Mouse (Mus musculus): Measurements from ENCODE around the gene Enpp1.

The Enpp1 gene

DNA sequence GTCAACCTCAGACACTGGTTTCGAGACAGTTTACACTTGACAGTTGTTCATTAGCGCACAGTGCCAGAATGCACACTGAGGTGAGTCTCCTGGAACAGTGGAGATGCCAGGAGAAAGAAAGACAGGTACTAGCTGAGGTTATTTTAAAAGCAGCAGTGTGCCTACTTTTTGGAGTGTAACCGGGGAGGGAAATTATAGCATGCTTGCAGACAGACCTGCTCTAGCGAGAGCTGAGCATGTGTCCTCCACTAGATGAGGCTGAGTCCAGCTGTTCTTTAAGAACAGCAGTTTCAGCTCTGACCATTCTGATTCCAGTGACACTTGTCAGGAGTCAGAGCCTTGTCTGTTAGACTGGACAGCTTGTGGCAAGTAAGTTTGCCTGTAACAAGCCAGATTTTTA is 114.2 kb downstream of the Enpp1 start:
- no peak for DNase-seq (ENCODE audit: low spot score in 2 of 2)

DNA sequence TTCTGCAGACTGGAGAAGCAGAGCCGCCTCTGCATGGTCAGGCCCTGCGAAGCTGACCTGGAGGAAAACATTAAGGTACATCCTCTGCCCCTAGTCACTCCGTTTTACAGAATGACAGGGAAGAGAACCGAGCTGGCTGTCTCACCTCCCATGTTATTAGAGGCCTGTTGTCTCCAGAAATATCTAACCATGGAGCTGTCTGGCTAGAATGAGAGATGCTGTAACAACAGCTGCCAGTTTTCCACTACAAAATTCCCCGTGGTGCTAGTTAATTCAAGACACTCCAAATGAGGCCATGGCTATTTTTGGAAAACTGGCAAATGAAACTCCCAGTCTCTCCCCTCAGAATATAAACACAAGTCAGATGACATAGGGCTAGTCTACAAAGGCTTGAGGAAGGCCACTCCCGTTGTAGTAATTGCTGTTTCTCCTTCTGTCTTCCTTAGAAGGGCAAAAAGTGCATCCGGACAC is 115.1 kb downstream of the Enpp1 start:
- DNase-seq (ENCODE audit: low spot score in 2 of 2): no peak

DNA sequence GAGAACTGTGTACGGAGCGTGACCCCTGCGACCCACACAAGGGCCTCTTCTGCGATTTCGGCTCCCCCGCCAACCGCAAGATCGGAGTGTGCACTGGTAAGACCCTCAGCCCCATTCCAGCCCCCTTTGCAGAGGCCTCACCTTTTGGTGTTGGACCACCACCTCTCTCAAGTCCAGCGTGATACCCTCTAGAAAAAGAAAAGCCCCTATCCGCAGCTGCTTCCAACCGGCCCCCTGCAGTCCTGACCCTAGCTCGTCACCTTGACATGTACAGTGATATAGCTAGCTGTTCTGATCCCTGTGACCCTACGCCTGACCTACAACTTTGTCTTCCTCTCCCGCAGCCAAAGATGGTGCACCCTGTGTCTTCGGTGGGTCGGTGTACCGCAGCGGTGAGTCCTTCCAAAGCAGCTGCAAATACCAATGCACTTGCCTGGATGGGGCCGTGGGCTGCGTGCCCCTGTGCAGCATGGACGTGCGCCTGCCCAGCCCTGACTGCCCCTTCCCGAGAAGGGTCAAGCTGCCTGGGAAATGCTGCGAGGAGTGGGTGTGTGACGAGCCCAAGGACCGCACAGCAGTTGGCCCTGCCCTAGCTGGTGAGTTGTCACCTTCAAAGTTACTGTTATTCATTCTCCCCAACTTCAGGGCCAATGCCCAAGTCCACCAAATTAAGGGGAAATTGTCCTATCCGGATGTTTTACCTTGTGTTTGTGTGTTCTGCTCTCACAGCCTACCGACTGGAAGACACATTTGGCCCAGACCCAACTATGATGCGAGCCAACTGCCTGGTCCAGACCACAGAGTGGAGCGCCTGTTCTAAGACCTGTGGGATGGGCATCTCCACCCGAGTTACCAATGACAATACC is 115.7 kb downstream of the Enpp1 start:
- peak in 1 of 2 experiments; percentile 9 for DNase-seq (ENCODE audit: low spot score in 2 of 2)

DNA sequence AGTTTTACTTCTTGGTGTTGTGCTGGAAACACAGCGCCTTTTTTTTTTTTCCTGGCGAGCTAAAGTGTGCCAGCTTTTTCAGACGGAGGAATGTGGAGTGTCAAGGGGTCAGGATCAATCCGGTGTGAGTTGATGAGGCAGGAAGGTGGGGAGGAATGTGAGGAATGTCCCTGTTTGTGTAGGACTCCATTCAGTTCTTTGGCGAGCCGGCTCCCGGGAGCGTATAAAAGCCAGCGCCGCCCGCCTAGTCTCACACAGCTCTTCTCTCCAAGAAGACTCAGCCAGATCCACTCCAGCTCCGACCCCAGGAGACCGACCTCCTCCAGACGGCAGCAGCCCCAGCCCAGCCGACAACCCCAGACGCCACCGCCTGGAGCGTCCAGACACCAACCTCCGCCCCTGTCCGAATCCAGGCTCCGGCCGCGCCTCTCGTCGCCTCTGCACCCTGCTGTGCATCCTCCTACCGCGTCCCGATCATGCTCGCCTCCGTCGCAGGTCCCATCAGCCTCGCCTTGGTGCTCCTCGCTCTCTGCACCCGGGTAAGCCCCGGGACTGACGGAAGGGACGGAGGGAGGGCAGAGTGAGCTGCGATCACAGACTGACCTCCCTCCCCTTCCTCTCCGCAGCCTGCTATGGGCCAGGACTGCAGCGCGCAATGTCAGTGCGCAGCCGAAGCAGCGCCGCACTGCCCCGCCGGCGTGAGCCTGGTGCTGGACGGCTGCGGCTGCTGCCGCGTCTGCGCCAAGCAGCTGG is 116.5 kb downstream of the Enpp1 start, which contains the start of gene Ccn2:
Gene Ccn2 (plus strand): TSS at position 193 of the 753 bp plus-strand sequence.
- peak; percentile 38 to 48 for DNase-seq (ENCODE audit: low spot score in 2 of 2)

DNA sequence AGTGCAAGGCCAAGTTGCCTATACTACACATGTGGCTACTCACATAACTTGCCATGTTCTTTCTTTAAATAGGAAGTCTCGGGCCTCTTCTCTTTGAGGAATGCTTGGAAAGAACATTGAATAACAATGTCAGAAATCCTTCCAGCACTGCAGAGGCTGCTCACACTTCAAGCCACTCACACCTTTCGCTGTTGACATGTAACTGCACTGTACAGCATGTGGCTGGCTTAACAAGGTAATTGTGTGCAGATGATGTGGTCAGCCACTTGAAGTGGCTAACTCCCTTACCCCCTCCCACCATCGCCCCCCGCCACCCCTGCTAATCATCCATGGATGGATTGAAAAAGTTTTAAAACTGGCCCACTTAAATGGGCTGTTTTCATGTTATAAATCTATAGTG is 118.4 kb downstream of the Enpp1 start:
- DNase-seq (ENCODE audit: low spot score in 2 of 2): no peak

DNA sequence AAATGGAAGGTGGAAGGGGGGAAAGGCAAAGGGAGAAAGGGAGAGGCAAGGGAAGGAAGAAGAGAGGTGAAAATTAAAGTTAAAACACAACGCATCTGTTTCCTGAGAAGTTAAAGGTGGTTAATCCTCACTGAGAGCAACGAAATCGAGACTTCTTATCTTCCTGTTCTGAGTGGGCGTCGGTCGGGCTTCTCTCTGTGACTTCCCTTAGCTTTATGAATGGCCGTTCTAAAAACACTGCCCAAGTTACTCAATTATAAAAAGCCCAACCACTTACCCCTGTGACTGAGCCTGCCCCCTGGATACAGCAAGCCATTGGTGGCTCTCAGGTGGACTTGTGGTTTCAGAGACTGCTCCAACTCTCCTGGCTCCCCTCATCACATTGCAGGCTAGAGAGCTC is 119.0 kb downstream of the Enpp1 start:
- no peak for DNase-seq (ENCODE audit: low spot score in 2 of 2)

DNA sequence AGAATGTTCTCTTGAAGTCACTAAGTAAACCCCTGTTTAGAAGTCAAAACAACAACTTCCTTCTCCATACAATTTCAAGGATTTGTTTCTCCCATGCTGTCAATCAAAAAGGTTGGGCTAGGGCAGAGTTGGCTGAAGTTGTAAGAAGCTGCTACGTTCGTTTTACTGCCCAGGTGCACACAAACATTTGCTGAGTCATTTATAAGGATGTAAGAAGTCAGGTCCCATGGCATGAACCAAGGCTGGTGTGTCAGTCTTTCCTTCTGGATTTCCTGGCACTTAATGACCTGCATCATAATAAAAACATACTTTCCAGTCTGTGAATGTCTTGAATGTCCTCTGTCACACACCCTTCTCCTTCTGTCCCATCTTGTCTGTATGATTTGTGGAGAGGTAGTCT is 119.6 kb downstream of the Enpp1 start:
- no peak for DNase-seq (ENCODE audit: low spot score in 2 of 2)

DNA sequence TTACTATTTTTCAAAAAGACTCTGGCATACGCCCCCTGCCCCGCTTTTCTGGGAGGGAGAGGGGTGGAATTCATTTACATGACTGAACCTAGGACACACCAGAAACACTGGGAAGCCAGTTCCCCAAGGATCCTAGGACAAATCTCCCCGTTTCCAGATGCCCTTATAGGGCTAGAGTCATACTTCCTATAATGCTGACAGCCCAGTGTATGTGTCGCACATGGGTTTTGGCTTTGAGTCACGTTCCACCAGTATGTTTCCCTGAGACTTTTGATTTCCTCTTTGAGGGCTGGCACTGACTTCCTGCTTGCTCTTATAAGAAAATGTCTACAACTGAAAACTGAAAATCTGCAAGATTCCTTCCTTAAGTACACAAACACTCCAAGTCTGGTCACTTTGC is 120.2 kb downstream of the Enpp1 start:
- DNase-seq (ENCODE audit: low spot score in 2 of 2): no peak

DNA sequence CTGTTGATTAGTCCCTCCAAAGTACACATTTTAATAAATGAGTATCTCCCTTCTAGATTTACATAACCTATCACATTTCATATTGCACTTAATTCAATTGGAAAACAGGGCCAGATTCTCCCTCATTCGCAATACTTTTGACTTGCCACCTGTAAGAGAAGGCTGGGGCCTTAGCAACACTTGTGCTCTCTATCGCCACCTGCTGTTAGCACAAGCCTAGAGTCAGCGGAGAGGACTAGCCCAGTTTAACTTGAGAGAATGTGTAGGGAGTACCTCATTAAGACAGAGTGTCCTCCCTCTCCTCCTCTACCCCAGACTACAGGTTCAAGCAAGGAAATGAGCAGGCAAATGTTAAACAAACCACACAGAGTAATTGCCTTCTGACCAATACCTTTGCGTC is 120.8 kb downstream of the Enpp1 start:
- peak; percentile 86 to 92 for DNase-seq (ENCODE audit: low spot score in 2 of 2)

DNA sequence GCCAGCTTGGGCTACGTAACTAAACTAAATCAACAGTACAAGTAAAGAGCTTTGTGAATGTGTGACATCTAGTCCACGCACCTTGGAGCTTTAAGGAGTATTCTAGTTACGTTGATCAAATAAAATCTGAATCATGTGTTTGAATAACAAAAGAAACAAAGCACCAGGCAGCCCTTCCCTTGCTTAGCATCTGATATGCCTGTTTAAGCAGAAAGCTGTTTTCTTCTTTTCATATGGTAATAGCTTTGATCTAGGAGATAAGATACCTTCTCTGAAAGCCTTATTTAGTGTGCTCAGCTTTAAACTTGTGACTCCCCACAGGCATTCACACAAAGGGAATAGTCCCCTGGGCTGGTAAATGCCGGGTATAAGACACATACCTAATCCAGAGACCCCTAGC is 121.4 kb downstream of the Enpp1 start:
- DNase-seq (ENCODE audit: low spot score in 2 of 2): no peak

DNA sequence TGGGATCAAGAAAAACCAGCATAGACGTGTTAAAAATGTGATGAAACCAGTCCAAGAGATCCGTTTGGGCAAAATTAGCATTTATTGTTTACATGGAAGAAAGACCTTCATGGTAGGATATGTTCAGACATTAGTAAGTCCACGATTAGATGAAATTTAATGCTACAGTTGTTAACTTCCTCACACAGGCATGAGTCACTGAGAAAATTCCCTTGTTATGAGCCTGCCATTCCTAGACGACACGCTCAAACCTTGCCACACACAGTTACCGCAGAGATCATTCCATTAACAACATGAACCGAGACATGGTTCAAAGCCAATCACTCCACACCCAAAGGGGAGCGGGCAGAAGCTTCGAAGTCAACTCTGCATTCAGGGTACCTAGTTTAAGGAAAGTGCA is 122.7 kb downstream of the Enpp1 start:
- DNase-seq (ENCODE audit: low spot score in 2 of 2): no peak

DNA sequence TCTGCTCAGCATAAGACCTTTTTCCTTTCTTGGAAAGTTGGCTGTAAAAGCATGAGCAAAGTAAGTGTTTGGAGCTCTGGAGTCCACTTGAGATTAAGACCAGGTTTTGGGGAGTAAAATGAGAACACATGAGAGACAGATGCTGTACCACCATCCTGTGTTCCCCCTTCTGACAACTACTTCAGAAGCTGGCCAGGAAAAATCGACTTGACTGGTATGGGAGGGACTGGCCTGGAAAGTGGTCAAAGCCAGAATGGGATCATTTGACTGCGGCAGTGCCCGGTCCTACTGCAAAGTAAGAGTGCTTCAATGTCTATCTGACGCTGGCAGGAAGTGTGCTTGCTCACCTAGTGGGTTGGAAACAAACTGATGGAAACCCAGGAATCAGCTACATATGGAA is 123.1 kb downstream of the Enpp1 start:
- no peak for DNase-seq (ENCODE audit: low spot score in 2 of 2)
